Mouse (Mus musculus) MEL (cell line): ENCODE results near the gene Txndc8. TPM values are rescaled to one million over a fixed set of nuclear protein-coding genes. Genes with fewer than 3 reads are reported as not detected.

Source experiments
- DNase-seq: peaks from one replicate; pipeline ENCODE4 v3.0.0; 2011; ENCODE audit warnings: low read depth, low spot score
- H3K27ac ChIP-seq: 2 replicates; pipeline ENCODE4 v1.5.1; 2012; ENCODE audit warnings: low read depth, mild to moderate bottlenecking, control low read depth, low read length, moderate library complexity; ENCODE audit not compliant: control insufficient read depth
- H3K27me3 ChIP-seq, 2 experiments: fragments of 150-350 bp in 1 of 2; sonication (generic) in 1 of 2; 2 replicates each; pipeline ENCODE4 v1.6.1; 2012; ENCODE audit warnings: low read length in 2 of 2, mild to moderate bottlenecking in 2 of 2, improper control_type of control experiment in 1 of 2, moderate library complexity in 1 of 2; ENCODE audit not compliant: insufficient read depth in 2 of 2, control insufficient read depth in 1 of 2
- H3K36me3 ChIP-seq, 2 experiments: 2 replicates each; pipeline ENCODE4 v1.6.1; 2012 to 2014; ENCODE audit warnings: low read length in 2 of 2, improper control_type of control experiment in 1 of 2, inconsistent platforms in 1 of 2, mild to moderate bottlenecking in 1 of 2; ENCODE audit not compliant: insufficient read depth in 2 of 2, control insufficient read depth in 1 of 2
- H3K4me1 ChIP-seq, 2 experiments: fragments of 150-350 bp in 1 of 2; sonication (generic) in 1 of 2; 2 replicates each; pipeline ENCODE4 v1.6.1; 2012; ENCODE audit warnings: low read length in 2 of 2, improper control_type of control experiment in 1 of 2, mild to moderate bottlenecking in 1 of 2; ENCODE audit not compliant: insufficient read depth in 2 of 2, control insufficient read depth in 1 of 2
- H3K4me3 ChIP-seq, 2 experiments: fragments of 150-350 bp in 1 of 2; sonication (generic) in 1 of 2; 2 replicates each; pipeline ENCODE4 v1.5.1; 2012; ENCODE audit warnings: low read depth in 2 of 2, low read length in 2 of 2, mild to moderate bottlenecking in 2 of 2, moderate library complexity in 2 of 2, control low read depth in 1 of 2, improper control_type of control experiment in 1 of 2; ENCODE audit not compliant: control insufficient read depth in 1 of 2, insufficient read depth in 1 of 2
- H3K79me2 ChIP-seq: 2 replicates; pipeline ENCODE4 v1.6.1; 2012; ENCODE audit warnings: mild to moderate bottlenecking, low read length, moderate library complexity; ENCODE audit not compliant: control insufficient read depth, poor library complexity, insufficient read depth
- H3K9ac ChIP-seq: 2 replicates; pipeline ENCODE4 v1.6.1; 2012; ENCODE audit warnings: low read depth, mild to moderate bottlenecking, control low read depth, low read length, moderate library complexity; ENCODE audit not compliant: control insufficient read depth, poor library complexity, severe bottlenecking
- H3K9me3 ChIP-seq: fragments of 150-350 bp; sonication (generic); replicated peaks from 2 replicates; pipeline ENCODE4 v1.6.1; 2012; ENCODE audit warnings: mild to moderate bottlenecking, low read length, improper control_type of control experiment, moderate library complexity; ENCODE audit not compliant: insufficient read depth
- BHLHE40 ChIP-seq: IDR thresholded peaks from 2 replicates; pipeline ENCODE4 v1.6.1; 2012; ENCODE audit warnings: low read depth, mild to moderate bottlenecking, inconsistent platforms, low read length, improper control_type of control experiment, borderline replicate concordance
- CHD2 ChIP-seq: IDR thresholded peaks from 2 replicates; pipeline ENCODE4 v1.6.1; 2011; ENCODE audit warnings: low read length, improper control_type of control experiment
- EP300 ChIP-seq, 2 experiments: IDR thresholded peaks; 2 replicates each; pipeline ENCODE4 v1.6.1; 2011; ENCODE audit warnings: improper control_type of control experiment in 2 of 2, low read length in 2 of 2, low read depth in 1 of 2, mild to moderate bottlenecking in 1 of 2
- ETS1 ChIP-seq: IDR thresholded peaks from 2 replicates; pipeline ENCODE4 v1.6.1; 2012; ENCODE audit warnings: low read depth, mild to moderate bottlenecking, inconsistent platforms, low read length, improper control_type of control experiment, moderate library complexity
- GABPA ChIP-seq: IDR thresholded peaks from 2 replicates; pipeline ENCODE4 v1.6.1; 2012; ENCODE audit warnings: low read depth, mild to moderate bottlenecking, inconsistent platforms, low read length, improper control_type of control experiment, moderate library complexity
- MAX ChIP-seq: IDR thresholded peaks from 2 replicates; pipeline ENCODE4 v1.6.1; 2011; ENCODE audit warnings: low read length, improper control_type of control experiment
- MAZ ChIP-seq: IDR thresholded peaks from 2 replicates; pipeline ENCODE4 v1.6.1; 2012; ENCODE audit warnings: low read depth, mild to moderate bottlenecking, inconsistent platforms, low read length, improper control_type of control experiment
- MEF2A ChIP-seq: IDR thresholded peaks from 2 replicates; pipeline ENCODE4 v1.6.1; 2014; ENCODE audit warnings: low read depth, mild to moderate bottlenecking, inconsistent platforms, low read length, improper control_type of control experiment; ENCODE audit not compliant: poor library complexity, insufficient replicate concordance, severe bottlenecking; ENCODE audit errors: extremely low read depth
- MXI1 ChIP-seq: IDR thresholded peaks from 2 replicates; pipeline ENCODE4 v1.6.1; 2011; ENCODE audit warnings: mild to moderate bottlenecking, low read depth, low read length, improper control_type of control experiment
- MYC ChIP-seq: IDR thresholded peaks from 2 replicates; pipeline ENCODE4 v1.6.1; 2011; ENCODE audit warnings: low read depth, mild to moderate bottlenecking, low read length, improper control_type of control experiment, moderate library complexity
- NELFE ChIP-seq: IDR thresholded peaks from 2 replicates; pipeline ENCODE4 v1.6.1; 2011; ENCODE audit warnings: low read depth, low read length, improper control_type of control experiment
- POLR2A ChIP-seq, 2 experiments: IDR thresholded peaks; 2 replicates each; pipeline ENCODE4 v1.6.1; 2011 to 2012; ENCODE audit warnings: low read length in 2 of 2, mild to moderate bottlenecking in 2 of 2, control low read depth in 1 of 2, improper control_type of control experiment in 1 of 2, low read depth in 1 of 2, moderate library complexity in 1 of 2; ENCODE audit not compliant: control insufficient read depth in 1 of 2, insufficient read depth in 1 of 2, poor library complexity in 1 of 2
- POLR2AphosphoS2 ChIP-seq: IDR thresholded peaks from 2 replicates; pipeline ENCODE4 v1.6.1; 2011; ENCODE audit warnings: low read length, improper control_type of control experiment
- SIN3A ChIP-seq: IDR thresholded peaks from 2 replicates; pipeline ENCODE4 v1.6.1; 2012; ENCODE audit warnings: low read length, improper control_type of control experiment, inconsistent platforms
- TCF12 ChIP-seq: IDR thresholded peaks from 2 replicates; pipeline ENCODE4 v1.6.1; 2014; ENCODE audit warnings: low read depth, mild to moderate bottlenecking, inconsistent platforms, low read length, improper control_type of control experiment, moderate library complexity
- UBTF ChIP-seq: IDR thresholded peaks from 2 replicates; pipeline ENCODE4 v1.6.1; 2012; ENCODE audit warnings: low read depth, mild to moderate bottlenecking, inconsistent platforms, low read length, improper control_type of control experiment, moderate library complexity, borderline replicate concordance; ENCODE audit not compliant: insufficient read depth
- USF2 ChIP-seq, 2 experiments: IDR thresholded peaks; 2 replicates each; pipeline ENCODE4 v1.6.1; 2011 to 2012; ENCODE audit warnings: improper control_type of control experiment in 2 of 2, low read length in 2 of 2, borderline replicate concordance in 1 of 2, inconsistent platforms in 1 of 2, low read depth in 1 of 2, mild to moderate bottlenecking in 1 of 2; ENCODE audit not compliant: insufficient read depth in 1 of 2
- ZNF384 ChIP-seq: IDR thresholded peaks from 2 replicates; pipeline ENCODE4 v1.6.1; 2012; ENCODE audit warnings: low read depth, mild to moderate bottlenecking, inconsistent platforms, low read length, improper control_type of control experiment
- polyA plus RNA-seq, 2 experiments: library from polyadenylated mRNA; stranded (reverse) in 1 of 2; unstranded in 1 of 2; fragments of >175 nt in 1 of 2; fragments of >200 nt in 1 of 2; gene quantifications; 2 replicates each; pipeline versions ENCODE4 v1.2.1 to v1.2.4; 2012; ENCODE audit warnings: low replicate concordance in 2 of 2, low read depth in 1 of 2; ENCODE audit not compliant: insufficient read length in 2 of 2, insufficient read depth in 1 of 2, missing spikeins in 1 of 2
- total RNA-seq: library from RNA; depleted of rRNA; stranded (reverse); fragments of 300-350 nt; gene quantifications from 2 replicates; pipeline ENCODE4 v1.2.3, GENCODE M21; 2012

Txndc8 gene
- total and polyA plus RNA-seq, 3 experiments: not detected

DNA sequence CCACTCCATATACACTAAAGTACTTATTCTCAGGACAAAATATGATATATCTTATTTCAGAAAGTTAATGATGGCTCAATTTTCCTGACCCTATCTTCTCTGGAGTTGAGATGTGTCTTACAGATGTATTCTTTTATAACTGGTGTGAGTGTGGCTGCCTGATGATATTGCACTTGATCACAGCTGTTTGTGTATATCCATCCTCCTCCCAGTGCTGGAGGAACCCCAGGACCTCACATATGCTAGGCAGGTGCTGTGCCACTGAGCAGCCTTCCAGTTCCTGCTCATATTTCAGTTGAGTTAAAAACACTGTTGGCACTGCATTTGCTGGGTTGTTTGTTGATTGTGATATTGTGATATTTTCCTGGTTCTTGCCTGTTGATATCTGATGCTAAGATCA is 38.6 kb downstream of the Txndc8 start:
- H3K27me3 ChIP-seq: no peaks in the 10 kb centered on the region
- H3K27ac ChIP-seq: no peak overlapping the region
- no peak for DNase-seq
- no peak for TF ChIP-seq ZNF384
- no peak for TF ChIP-seq USF2 (IDR thresholded peaks at IDR 0.05; ENCODE audit: borderline replicate concordance in 1 of 2, insufficient read depth in 1 of 2, low read depth in 1 of 2, low read length in 2 of 2)
- no peak for TF ChIP-seq MXI1
- TF ChIP-seq UBTF: no peak
- no peak overlapping the region for H3K9ac ChIP-seq
- 0 out of 4 replicates have a peak, but pooled peaks cover 0 to 2% of the 10 kb centered on the region in 2 experiments for H3K36me3 ChIP-seq
- no peaks in the 10 kb centered on the region for H3K9me3 ChIP-seq
- no peak overlapping the region for H3K4me3 ChIP-seq
- no peaks in the 10 kb centered on the region for H3K4me1 ChIP-seq
- no peaks in the 10 kb centered on the region for H3K79me2 ChIP-seq

DNA sequence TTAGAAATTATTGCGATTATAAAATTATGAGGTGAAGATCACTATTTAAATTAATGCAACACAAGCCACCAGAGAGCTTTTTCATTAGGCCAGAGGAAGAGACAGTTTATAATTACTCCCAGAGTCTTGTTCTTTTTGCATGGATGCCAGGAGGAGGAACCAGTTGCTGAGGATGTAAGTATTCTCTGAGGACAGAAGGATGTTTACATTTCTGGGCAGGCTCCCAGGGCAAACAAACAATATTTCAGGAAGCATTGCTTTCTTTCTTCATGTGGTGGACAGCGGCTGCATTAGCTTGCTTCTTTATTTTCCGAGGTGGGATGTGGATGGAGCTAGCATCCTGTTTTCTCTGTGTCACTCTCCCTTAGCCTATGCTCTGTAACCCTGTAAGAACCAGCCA is 41.7 kb downstream of the Txndc8 start:
- Histone ChIP-seq H3K36me3 (no peaks in the 10 kb centered on the region), H3K9ac (no peak overlapping the region), H3K4me3 (no peak overlapping the region), H3K79me2 (no peaks in the 10 kb centered on the region), H3K27me3 (no peaks in the 10 kb centered on the region), H3K27ac (no peak overlapping the region), H3K9me3 (no peaks in the 10 kb centered on the region), H3K4me1 (no peaks in the 10 kb centered on the region)
- TF ChIP-seq CHD2: no peak
- no peak for TF ChIP-seq TCF12
- no peak for TF ChIP-seq NELFE
- TF ChIP-seq BHLHE40: no peak
- no peak for TF ChIP-seq ETS1
- no peak for TF ChIP-seq MEF2A
- TF ChIP-seq MAX: no peak
- TF ChIP-seq GABPA: no peak
- TF ChIP-seq MAZ: no peak
- no peak for TF ChIP-seq EP300 (IDR thresholded peaks at IDR 0.05; ENCODE audit: low read depth in 1 of 2, low read length in 2 of 2)
- TF ChIP-seq POLR2A (IDR thresholded peaks at IDR 0.05; ENCODE audit: control insufficient read depth in 1 of 2, insufficient read depth in 1 of 2, low read depth in 1 of 2, low read length in 2 of 2, poor library complexity in 1 of 2): no peak
- no peak for TF ChIP-seq UBTF
- no peak for TF ChIP-seq POLR2AphosphoS2
- no peak for TF ChIP-seq SIN3A
- TF ChIP-seq ZNF384: no peak
- no peak for TF ChIP-seq MYC
- DNase-seq: no peak
